Mouse (Mus musculus) hindbrain, embryonic 14.5 days (tissue): ENCODE results near the gene Bnip2. TPM values are rescaled to one million over a fixed set of nuclear protein-coding genes. Genes with fewer than 3 reads are reported as not detected.

Source experiments
- ATAC-seq: fragments of 200-750 bp; cut with Nextera tagmentation; 2 replicates; pipeline ENCODE4 v1.8.0; 2017; ENCODE audit warnings: moderate number of reproducible peaks, mild to moderate bottlenecking, moderate TSS enrichment, moderate library complexity; ENCODE audit not compliant: low FRiP score
- DNase-seq: peaks from one replicate; pipeline ENCODE4 v3.0.0-alpha.2; 2015; ENCODE audit warnings: low spot score
- H3K27ac ChIP-seq: fragments of 300-500 bp; sonication (generic); 2 replicates; pipeline ENCODE4 v1.5.1; 2014; ENCODE audit warnings: mild to moderate bottlenecking, moderate library complexity
- H3K27me3 ChIP-seq: fragments of 300-500 bp; sonication (generic); 2 replicates; pipeline ENCODE4 v1.6.1; 2014; ENCODE audit warnings: mild to moderate bottlenecking, low read length, mixed read lengths; ENCODE audit not compliant: control insufficient read depth, insufficient read depth
- H3K36me3 ChIP-seq: fragments of 300-500 bp; sonication (generic); replicated peaks from 2 replicates; pipeline ENCODE4 v1.6.1; 2014; ENCODE audit not compliant: control insufficient read depth, insufficient read depth
- H3K4me1 ChIP-seq: fragments of 300-500 bp; sonication (generic); replicated peaks from 2 replicates; pipeline ENCODE4 v1.6.1; 2014; ENCODE audit warnings: antibody characterized with exemption, low read length, mixed read lengths; ENCODE audit not compliant: control insufficient read depth, insufficient read depth
- H3K4me2 ChIP-seq: fragments of 300-500 bp; sonication (generic); replicated peaks from 2 replicates; pipeline ENCODE4 v1.6.1; 2014; ENCODE audit warnings: mild to moderate bottlenecking, moderate library complexity
- H3K4me3 ChIP-seq: fragments of 300-500 bp; sonication (generic); replicated peaks from 2 replicates; pipeline ENCODE4 v1.5.1; 2014; ENCODE audit warnings: mild to moderate bottlenecking, low read length
- H3K9ac ChIP-seq: fragments of 300-500 bp; sonication (generic); 2 replicates; pipeline ENCODE4 v1.6.1; 2014
- H3K9me3 ChIP-seq: fragments of 300-500 bp; sonication (generic); 2 replicates; pipeline ENCODE4 v1.6.1; 2016; ENCODE audit warnings: low read length; ENCODE audit not compliant: control insufficient read depth
- WGBS: fragments of 180-500 bp; shearing (Covaris S2); extraction: QIAGEN DNeasy Blood & Tissue Kit; methylation state at CpG from one replicate; pipeline ENCODE4 v1.1.7; 2014; 5-methylcytosine and 5-hydroxymethylcytosine counted together
- polyA plus RNA-seq: library from polyadenylated mRNA; unstranded; fragments of >200 nt; fragmentation: Nextera tagmentation; extraction: Ambion mirVana; gene quantifications from 2 replicates; pipeline ENCODE4 v1.2.1, GENCODE M21; 2014

The Bnip2 gene
- polyA plus RNA-seq = 72.3 and 79.1 TPM in 2 replicates

DNA sequence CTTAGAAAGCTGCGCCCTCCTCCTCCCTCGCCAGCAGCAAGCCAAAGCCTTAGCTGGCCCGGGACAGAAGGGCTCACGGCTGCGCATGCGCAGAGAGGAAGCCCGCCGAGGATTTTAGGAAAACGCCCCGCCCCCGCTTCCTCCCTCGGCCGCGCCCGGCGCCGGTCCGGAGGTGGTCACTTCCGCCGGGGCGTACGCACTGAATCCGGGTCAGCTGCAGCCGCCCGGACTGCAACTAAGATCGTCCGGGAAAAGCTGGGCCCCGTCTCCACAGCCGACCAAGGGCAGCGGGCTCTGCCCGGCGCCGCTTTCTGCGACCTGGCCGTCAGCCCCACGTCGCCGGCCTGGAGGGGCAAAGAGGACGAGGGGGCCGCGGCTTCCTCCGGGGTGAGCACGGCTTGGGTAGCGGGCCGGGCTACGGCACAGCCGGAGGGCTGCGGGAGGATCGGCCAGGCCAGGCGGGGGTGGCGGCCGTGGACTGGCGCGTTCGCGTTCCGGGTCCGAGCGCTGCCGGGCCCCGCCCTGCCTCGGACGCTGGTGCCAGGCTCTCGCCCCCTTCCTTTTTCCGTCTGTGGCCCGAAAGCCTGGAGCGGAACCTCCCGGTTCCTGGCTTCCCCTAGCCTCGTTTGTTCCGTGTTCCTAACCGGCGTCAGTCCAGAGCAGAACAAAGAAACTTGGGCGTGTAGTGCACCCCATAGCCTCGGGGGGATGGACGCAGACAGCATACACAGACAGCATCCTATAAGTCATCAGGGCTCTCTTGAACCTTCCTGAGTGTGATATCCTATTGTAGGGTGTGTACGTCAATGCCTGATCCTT, at the start of gene Bnip2:
Bnip2 (plus strand) TSS at position 164 of the 819 bp plus-strand sequence.
- Histone ChIP-seq H3K27me3 (no peaks in the 10 kb centered on the region), H3K4me1 (peaks cover 18% of the 10 kb centered on the region)
- DNase-seq = peak; percentile 93

DNA sequence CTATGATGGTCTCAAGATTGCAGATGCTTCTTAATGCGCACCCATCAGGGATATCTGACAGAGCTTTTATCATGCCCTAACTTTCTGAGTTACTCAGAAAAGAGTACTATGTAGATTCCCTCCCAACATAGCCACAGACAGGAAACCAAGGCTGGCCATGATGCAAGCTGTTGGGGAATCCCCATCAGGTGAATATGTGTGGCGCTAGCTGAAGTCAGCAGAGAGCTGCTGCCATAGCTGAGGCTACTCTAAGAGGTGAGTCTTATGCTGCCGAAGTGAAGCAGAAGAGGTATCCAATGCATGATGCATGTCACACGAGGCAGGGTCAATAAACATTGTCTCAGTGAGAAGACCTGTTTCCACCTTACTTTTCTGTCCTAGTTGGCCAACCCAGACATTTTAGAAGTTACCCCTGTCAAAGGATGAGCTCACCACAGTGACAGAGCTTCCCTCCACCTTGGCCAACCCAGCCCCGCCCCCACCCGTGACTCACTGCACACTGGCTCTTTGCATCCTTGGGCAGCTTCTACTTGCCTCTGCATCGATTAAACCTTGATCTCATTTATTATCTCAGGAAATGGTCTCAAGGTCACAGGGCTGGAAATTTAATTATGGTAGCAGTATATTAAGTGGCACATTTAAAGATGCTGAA, 48.3 kb upstream of the Bnip2 start:
- Histone ChIP-seq H3K4me3 (no peak overlapping the region), H3K36me3 (no peaks in the 10 kb centered on the region), H3K9ac (no peak overlapping the region), H3K4me1 (no peaks in the 10 kb centered on the region), H3K27ac (no peak overlapping the region), H3K4me2 (no peak overlapping the region), H3K9me3 (no peaks in the 10 kb centered on the region), H3K27me3 (no peaks in the 10 kb centered on the region)
- WGBS = 90% methylated on average over 7 of the region's 7 CpGs
- DNase-seq = no peak
- ATAC-seq = no peak

More for the DNA sequence above, at the start of gene Bnip2:
- Histone ChIP-seq H3K27ac (peak within 1 kb of the TSS; percentile 95), H3K4me3 (peak within 1 kb of the TSS; percentile 97), H3K9ac (peak within 1 kb of the TSS; percentile 99), H3K36me3 (peaks cover 18% of the 10 kb centered on the region), H3K4me2 (peak within 1 kb of the TSS; percentile 58), H3K9me3 (no peaks in the 10 kb centered on the region)
- WGBS = under 1% methylated on average over 71 of the region's 76 CpGs
- ATAC-seq = peak; percentile 91

DNA sequence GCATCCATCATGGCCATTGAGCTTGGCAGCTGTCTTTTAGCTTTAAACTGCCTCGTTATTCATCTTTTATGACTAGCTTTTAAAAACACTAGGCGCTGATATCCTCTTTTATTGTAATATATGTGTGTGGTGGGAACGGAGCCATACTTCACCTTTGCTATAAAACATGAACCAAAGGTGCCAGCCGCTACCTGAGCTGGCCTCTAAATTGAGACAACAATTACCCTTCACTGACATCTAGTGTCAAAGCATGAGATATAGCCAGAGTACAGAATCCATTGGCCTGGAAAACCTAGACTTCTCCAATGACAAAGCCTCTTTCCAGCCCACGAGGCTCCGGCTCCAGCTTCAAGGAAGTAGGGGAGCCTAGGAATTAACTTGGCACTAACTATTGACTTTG, 47.7 kb upstream of the Bnip2 start:
- no peak overlapping the region for H3K9ac ChIP-seq
- no peak overlapping the region for H3K4me3 ChIP-seq
- no peak overlapping the region for H3K27ac ChIP-seq
- H3K4me1 ChIP-seq = no peaks in the 10 kb centered on the region
- H3K9me3 ChIP-seq = no peaks in the 10 kb centered on the region
- DNase-seq = no peak
- no peaks in the 10 kb centered on the region for H3K36me3 ChIP-seq
- WGBS = 72% methylated on average over 6 of the region's 6 CpGs
- no peaks in the 10 kb centered on the region for H3K27me3 ChIP-seq
- ATAC-seq = no peak
- H3K4me2 ChIP-seq = no peak overlapping the region

DNA sequence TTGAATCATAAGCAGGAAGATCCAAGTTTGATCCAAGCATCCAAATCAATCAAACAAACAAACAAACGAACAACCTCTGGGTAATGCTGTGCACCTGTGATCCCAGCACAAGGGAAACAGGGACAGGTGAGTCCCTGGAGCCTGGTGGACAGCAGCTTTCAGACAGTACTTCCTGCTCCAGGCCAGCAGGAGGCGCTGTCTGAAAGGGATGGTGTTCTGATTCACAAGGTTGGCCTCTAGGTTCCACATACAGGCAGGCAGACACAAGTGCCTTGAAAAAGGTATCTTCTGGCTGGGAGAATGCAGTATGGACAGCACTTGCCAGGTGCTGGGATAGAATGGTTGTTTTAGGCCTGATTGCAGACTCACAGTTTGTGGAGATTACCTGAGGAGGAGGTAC, 40.3 kb upstream of the Bnip2 start:
- no peak for ATAC-seq

DNA sequence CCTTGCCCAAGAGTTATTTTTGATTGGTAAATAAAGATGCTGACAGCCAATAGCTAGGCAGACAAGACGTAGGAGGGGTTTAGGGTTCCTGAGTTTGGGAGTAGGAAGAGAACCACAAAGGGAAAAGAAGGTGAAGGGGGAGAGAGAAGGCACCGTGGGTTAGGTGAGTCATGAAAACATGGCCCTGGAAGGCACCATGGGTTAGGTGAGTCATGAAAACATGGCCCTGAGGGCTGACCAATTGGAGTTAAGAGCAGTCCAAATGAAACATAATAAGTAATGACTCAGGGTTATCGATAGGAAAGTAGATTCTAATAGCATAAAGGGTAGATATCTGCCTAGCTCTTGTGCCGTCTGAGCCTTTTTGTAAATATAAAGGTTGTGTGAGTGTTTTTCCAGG, 39.6 kb upstream of the Bnip2 start:
- DNase-seq = no peak
- no peaks in the 10 kb centered on the region for H3K36me3 ChIP-seq
- H3K27ac ChIP-seq = no peak overlapping the region
- 95% methylated on average over 4 of the region's 4 CpGs for WGBS
- H3K9ac ChIP-seq = no peak overlapping the region
- no peaks in the 10 kb centered on the region for H3K27me3 ChIP-seq
- H3K4me3 ChIP-seq = no peak overlapping the region
- no peaks in the 10 kb centered on the region for H3K9me3 ChIP-seq
- ATAC-seq = no peak
- no peaks in the 10 kb centered on the region for H3K4me1 ChIP-seq
- H3K4me2 ChIP-seq = no peak overlapping the region

More for the DNA sequence above, 40.3 kb upstream of the Bnip2 start:
- Histone ChIP-seq H3K27ac (no peak overlapping the region), H3K4me2 (no peak overlapping the region), H3K9me3 (no peaks in the 10 kb centered on the region), H3K36me3 (no peaks in the 10 kb centered on the region), H3K27me3 (no peaks in the 10 kb centered on the region), H3K9ac (no peak overlapping the region), H3K4me3 (no peak overlapping the region), H3K4me1 (no peaks in the 10 kb centered on the region)
- DNase-seq = no peak
- 9% methylated on average over 2 of the region's 2 CpGs for WGBS

DNA sequence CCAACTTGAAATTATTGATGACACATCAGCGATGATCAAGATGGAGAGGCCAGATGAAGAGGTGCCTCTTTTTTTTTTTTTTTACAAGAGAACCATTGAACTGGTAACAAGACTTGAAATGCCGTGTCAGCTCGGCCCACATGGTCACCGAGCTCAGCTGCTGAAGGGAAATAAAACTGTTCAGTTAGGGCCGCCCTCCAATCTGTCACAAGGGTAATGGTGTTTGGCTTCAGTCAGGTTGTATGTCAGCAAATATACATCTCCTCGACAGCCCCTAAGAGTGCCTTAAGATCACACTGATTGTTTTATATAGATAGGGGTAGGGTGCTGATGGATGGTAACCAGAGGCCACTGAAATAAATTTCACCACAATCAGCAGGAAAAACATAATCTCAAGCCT, 28.3 kb upstream of the Bnip2 start:
- Histone ChIP-seq H3K36me3 (no peaks in the 10 kb centered on the region), H3K9ac (no peak overlapping the region), H3K4me3 (no peak overlapping the region), H3K9me3 (no peaks in the 10 kb centered on the region), H3K4me2 (no peak overlapping the region), H3K27ac (no peak overlapping the region), H3K27me3 (no peaks in the 10 kb centered on the region), H3K4me1 (no peaks in the 10 kb centered on the region)
- ATAC-seq = no peak
- DNase-seq = no peak
- WGBS = 66% methylated on average over 6 of the region's 6 CpGs

DNA sequence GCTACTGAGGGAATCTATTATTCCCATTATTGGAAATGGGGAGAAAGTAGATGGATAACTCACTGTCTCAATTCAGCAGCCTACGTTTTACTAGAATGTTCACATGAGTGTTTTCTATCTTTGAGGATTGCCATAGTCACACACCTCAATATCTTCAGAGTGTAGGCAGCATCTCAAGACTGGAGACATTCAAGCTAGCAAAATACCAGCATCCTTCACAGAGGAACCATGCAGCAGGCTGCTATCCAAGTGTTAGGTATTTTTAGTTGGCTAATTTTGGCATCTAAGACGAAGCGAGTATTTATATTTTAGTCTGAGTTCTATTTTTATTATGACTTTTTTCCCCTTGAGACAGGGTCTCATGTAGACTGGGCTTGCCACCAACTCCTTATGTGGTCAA, 24.9 kb upstream of the Bnip2 start:
- no peak for DNase-seq

DNA sequence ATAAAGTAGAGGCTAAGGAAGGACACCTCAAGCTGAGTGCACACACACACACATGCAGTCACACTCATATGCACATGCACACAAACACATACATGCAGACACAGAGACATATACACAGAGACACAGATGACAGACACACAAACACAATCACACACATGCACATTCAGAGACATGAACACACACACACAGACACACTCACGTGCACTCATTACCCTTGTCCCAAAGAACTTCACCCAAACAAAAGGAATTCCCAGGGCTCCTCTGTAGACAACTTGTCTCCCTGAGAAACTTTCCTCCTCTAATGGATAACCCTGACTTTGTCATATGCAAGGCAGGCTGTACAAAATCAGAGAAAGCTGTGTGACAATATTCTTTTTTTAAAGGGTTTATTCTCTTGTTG, 3.7 kb upstream of the Bnip2 start:
- H3K9ac ChIP-seq = no peak overlapping the region
- no peaks in the 10 kb centered on the region for H3K9me3 ChIP-seq
- H3K36me3 ChIP-seq = no peaks in the 10 kb centered on the region
- H3K4me3 ChIP-seq = no peak overlapping the region
- H3K27me3 ChIP-seq = no peaks in the 10 kb centered on the region
- no peak for ATAC-seq
- WGBS = 52% methylated on average over 1 of the region's 1 CpGs
- no peak for DNase-seq
- H3K4me2 ChIP-seq = no peak overlapping the region
- H3K4me1 ChIP-seq = peaks cover 3% of the 10 kb centered on the region
- no peak overlapping the region for H3K27ac ChIP-seq

More for the DNA sequence above, 24.9 kb upstream of the Bnip2 start:
- Histone ChIP-seq H3K9me3 (no peaks in the 10 kb centered on the region), H3K9ac (no peak overlapping the region), H3K4me3 (no peak overlapping the region), H3K4me1 (no peaks in the 10 kb centered on the region), H3K27ac (no peak overlapping the region), H3K36me3 (no peaks in the 10 kb centered on the region), H3K27me3 (no peaks in the 10 kb centered on the region), H3K4me2 (no peak overlapping the region)
- ATAC-seq = no peak
- WGBS = 92% methylated on average over 3 of the region's 3 CpGs

DNA sequence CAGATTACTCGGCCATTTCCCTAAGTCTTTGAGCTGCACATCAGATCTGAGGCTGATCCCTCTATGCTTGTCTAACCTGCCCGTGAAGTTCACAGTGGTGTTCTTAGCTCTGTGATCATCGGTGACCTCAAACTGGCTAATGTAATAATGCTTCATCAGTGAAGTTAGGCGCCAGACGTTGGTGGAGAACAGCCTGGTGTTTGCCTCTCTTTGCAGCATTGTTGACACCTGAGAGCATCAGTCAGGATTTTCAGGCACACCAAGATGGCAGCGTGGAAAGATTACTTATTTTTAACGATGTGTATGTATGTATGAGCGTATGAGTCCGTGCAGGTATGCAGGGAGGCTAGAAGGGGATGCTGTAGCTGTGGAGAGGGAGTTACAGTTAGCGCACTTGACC, 3.2 kb upstream of the Bnip2 start:
- H3K27ac ChIP-seq = no peak overlapping the region
- H3K27me3 ChIP-seq = no peaks in the 10 kb centered on the region
- DNase-seq (no peak), ATAC-seq (no peak)
- WGBS = 87% methylated on average over 10 of the region's 10 CpGs
- H3K4me2 ChIP-seq = no peak overlapping the region
- H3K4me1 ChIP-seq = peaks cover 8% of the 10 kb centered on the region
- no peak overlapping the region for H3K4me3 ChIP-seq
- no peak overlapping the region for H3K9ac ChIP-seq
- H3K9me3 ChIP-seq = no peaks in the 10 kb centered on the region
- no peaks in the 10 kb centered on the region for H3K36me3 ChIP-seq
